In the genomic region with DNA sequence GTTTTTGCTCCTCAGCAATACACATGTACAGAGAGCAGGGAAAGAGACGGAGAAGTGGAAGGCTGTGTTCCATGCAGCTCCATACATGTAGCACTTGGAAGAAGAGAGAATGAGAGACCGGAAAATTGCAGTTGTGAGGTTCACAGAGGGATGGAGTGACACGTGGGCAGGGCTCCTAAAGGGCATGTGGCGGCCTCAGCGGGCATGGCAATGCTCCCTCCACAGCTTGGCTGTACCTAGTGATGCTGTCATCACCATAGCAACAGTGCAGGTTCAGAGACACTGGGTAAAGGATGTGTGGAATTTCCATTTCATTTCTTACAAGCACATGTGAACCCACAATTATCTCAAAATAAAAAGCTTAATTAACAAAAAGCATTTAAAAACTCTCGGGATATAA, we compare ENCODE assay signal across 9 mouse cellular contexts. TPM values are rescaled to one million over a fixed set of nuclear protein-coding genes. Genes with fewer than 3 reads are reported as not detected.
A peak's percentile ranks its signal among the peaks of the same experiment; 100 is the strongest.
DNase-seq lines count a peak whose midpoint lies in the region; ATAC-seq lines count a peak whose summit lies in the region.
"Had no signal": no experiment of that assay in that cellular context is flagged by ENCODE, and none has a peak within 500 bp of the region (broad histone marks: within the 10 kb centered on the region; RNA-seq: fewer than 3 reads in every experiment).

No protein-coding gene starts in this region.

- no peaks in the 10 kb centered on the region for H3K36me3 ChIP-seq in heart, embryonic 11.5 days (ENCODE audit: control insufficient read depth, insufficient read depth, low read length)
- H3K36me3 ChIP-seq in embryonic facial prominence, embryonic 12.5 days: no peaks in the 10 kb centered on the region
- no peaks in the 10 kb centered on the region for H3K36me3 ChIP-seq in hindbrain, embryonic 16.5 days (ENCODE audit: control insufficient read depth, insufficient read depth, low read length)
- H3K36me3 ChIP-seq in neural tube, embryonic 13.5 days: no peaks in the 10 kb centered on the region

- H3K9me3 ChIP-seq in heart, embryonic 11.5 days (replicated peaks; ENCODE audit: control insufficient read depth, low read length): no peaks in the 10 kb centered on the region
- H3K9me3 ChIP-seq in embryonic facial prominence, embryonic 12.5 days: no peaks in the 10 kb centered on the region
- H3K9me3 ChIP-seq in hindbrain, embryonic 16.5 days (ENCODE audit: control insufficient read depth, low read length): no peaks in the 10 kb centered on the region
- no peaks in the 10 kb centered on the region for H3K9me3 ChIP-seq in neural tube, embryonic 13.5 days

- no peak overlapping the region for H3K9ac ChIP-seq in heart, embryonic 11.5 days (ENCODE audit: low read depth, low read length)
- H3K9ac ChIP-seq in embryonic facial prominence, embryonic 12.5 days: no peak overlapping the region
- no peak overlapping the region for H3K9ac ChIP-seq in hindbrain, embryonic 16.5 days (ENCODE audit: low read depth, low read length)
- H3K9ac ChIP-seq in neural tube, embryonic 13.5 days: peak overlapping the region; percentile 18; the same call in 1 of the 2 replicates

- peaks cover 38% of the 10 kb centered on the region for H3K4me1 ChIP-seq in heart, embryonic 11.5 days (ENCODE audit: control insufficient read depth, insufficient read depth, low read length)
- peaks cover 72% of the 10 kb centered on the region for H3K4me1 ChIP-seq in embryonic facial prominence, embryonic 12.5 days
- peaks cover 35% of the 10 kb centered on the region for H3K4me1 ChIP-seq in hindbrain, embryonic 16.5 days (ENCODE audit: control insufficient read depth, insufficient read depth, low read depth, low read length)
- H3K4me1 ChIP-seq in neural tube, embryonic 13.5 days (replicated peaks): peaks cover 54% of the 10 kb centered on the region

- no peak for DNase-seq in heart, adult 9 months (ENCODE audit: low spot score in 2 of 2)
- no peak for DNase-seq in right cerebral cortex, postnatal 25 days
- no peak for DNase-seq in Muller cell, postnatal 12 days (ENCODE audit: inconsistent ontology term)
- DNase-seq in yolk sac, embryonic 10.5 days (ENCODE audit: low spot score): no peak

- ATAC-seq in heart, embryonic 11.5 days (replicated peaks; ENCODE audit: insufficient number of reproducible peaks, low FRiP score, low TSS enrichment): no peak
- ATAC-seq in embryonic facial prominence, embryonic 12.5 days (ENCODE audit: insufficient number of reproducible peaks, insufficient read depth, low FRiP score, low TSS enrichment): no peak
- ATAC-seq in hindbrain, embryonic 16.5 days: peak; percentile 76
- ATAC-seq in neural tube, embryonic 13.5 days (ENCODE audit: low read depth): peak; percentile 69; the same call in 1 of the 2 replicates

- WGBS in heart, embryonic 11.5 days (ENCODE audit: insufficient replicate concordance): 81% methylated on average over 6 of the region's 6 CpGs
- WGBS in embryonic facial prominence, embryonic 12.5 days: 76% methylated on average over 6 of the region's 6 CpGs
- whole genome bisulfite sequencing in hindbrain, embryonic 16.5 days: 15% methylated on average over 6 of the region's 6 CpGs
- 37% methylated on average over 6 of the region's 6 CpGs for WGBS in neural tube, embryonic 13.5 days

- 0 out of 2 replicates have a peak overlapping the region, but pooled peaks have one; percentile 4 for H3K27ac ChIP-seq in heart, embryonic 11.5 days (ENCODE audit: low read depth, low read length)
- H3K27ac ChIP-seq in embryonic facial prominence, embryonic 12.5 days: 0 out of 2 replicates have a peak overlapping the region, but pooled peaks have one; percentile 2
- 0 out of 2 replicates have a peak overlapping the region, but pooled peaks have one; percentile 37 for H3K27ac ChIP-seq in hindbrain, embryonic 16.5 days (ENCODE audit: low read depth, low read length)
- H3K27ac ChIP-seq in neural tube, embryonic 13.5 days (replicated peaks): peak overlapping the region; percentile 72

- no peaks in the 10 kb centered on the region for H3K27me3 ChIP-seq in heart, embryonic 11.5 days (ENCODE audit: control insufficient read depth, insufficient read depth, low read length)
- no peaks in the 10 kb centered on the region for H3K27me3 ChIP-seq in embryonic facial prominence, embryonic 12.5 days
- no peaks in the 10 kb centered on the region for H3K27me3 ChIP-seq in hindbrain, embryonic 16.5 days (replicated peaks; ENCODE audit: control insufficient read depth, insufficient read depth, low read length)
- H3K27me3 ChIP-seq in neural tube, embryonic 13.5 days: no peaks in the 10 kb centered on the region

- no peak overlapping the region for H3K4me2 ChIP-seq in heart, embryonic 11.5 days
- no peak overlapping the region for H3K4me2 ChIP-seq in embryonic facial prominence, embryonic 12.5 days (replicated peaks)
- H3K4me2 ChIP-seq in hindbrain, embryonic 16.5 days (ENCODE audit: low read length): no peak overlapping the region
- no peak overlapping the region for H3K4me2 ChIP-seq in neural tube, embryonic 13.5 days

- H3K4me3 ChIP-seq in heart, embryonic 11.5 days (ENCODE audit: low read depth, low read length): no peak overlapping the region
- no peak overlapping the region for H3K4me3 ChIP-seq in embryonic facial prominence, embryonic 12.5 days
- H3K4me3 ChIP-seq in hindbrain, embryonic 16.5 days (ENCODE audit: low read length): no peak overlapping the region
- no peak overlapping the region for H3K4me3 ChIP-seq in neural tube, embryonic 13.5 days
- H3K4me3 ChIP-seq: myocyte had no signal

RNA-seq across cellular contexts. Expression of gene Cep41, which starts 15.1 kb away (rescaled TPM):
- 10.9 and 11.0 TPM in 2 replicates for polyA plus RNA-seq in heart, embryonic 11.5 days (2014; fragmentation: Nextera tagmentation; extraction: Ambion mirVana)
- 23.8 and 26.3 TPM in 2 replicates for polyA plus RNA-seq in embryonic facial prominence, embryonic 12.5 days (2016; fragmentation: Nextera tagmentation; extraction: Ambion mirVana)
- 10.4 and 14.1 TPM in 2 replicates for polyA plus RNA-seq in hindbrain, embryonic 16.5 days (2015; fragmentation: Nextera tagmentation; extraction: Ambion mirVana)
- polyA plus RNA-seq in neural tube, embryonic 13.5 days (2015; fragmentation: Nextera tagmentation; extraction: Ambion mirVana): 12.2 and 17.4 TPM in 2 replicates

RNA-seq across cellular contexts. Expression of gene Cpa1, which starts 39.5 kb away (rescaled TPM):
- 2.4 and 2.5 TPM in 2 replicates for polyA plus RNA-seq in heart, embryonic 11.5 days (2014; fragmentation: Nextera tagmentation; extraction: Ambion mirVana)
- polyA plus RNA-seq in embryonic facial prominence, embryonic 12.5 days (2016; fragmentation: Nextera tagmentation; extraction: Ambion mirVana): 0.22 and 0.29 TPM in 2 replicates
- polyA plus RNA-seq in hindbrain, embryonic 16.5 days (2015; fragmentation: Nextera tagmentation; extraction: Ambion mirVana): 0.85 and 0.90 TPM in 2 replicates
- polyA plus RNA-seq in neural tube, embryonic 13.5 days (2015; fragmentation: Nextera tagmentation; extraction: Ambion mirVana): 0.25 and 0.52 TPM in 2 replicates

RNA-seq across cellular contexts. Expression of gene Mest, which starts 44.9 kb away (rescaled TPM):
- 4,075 and 4,306 TPM in 2 replicates for polyA plus RNA-seq in heart, embryonic 11.5 days (2014; fragmentation: Nextera tagmentation; extraction: Ambion mirVana)
- 1,207 and 1,222 TPM in 2 replicates for polyA plus RNA-seq in embryonic facial prominence, embryonic 12.5 days (2016; fragmentation: Nextera tagmentation; extraction: Ambion mirVana)
- polyA plus RNA-seq in hindbrain, embryonic 16.5 days (2015; fragmentation: Nextera tagmentation; extraction: Ambion mirVana): 303 and 331 TPM in 2 replicates
- 431 and 546 TPM in 2 replicates for polyA plus RNA-seq in neural tube, embryonic 13.5 days (2015; fragmentation: Nextera tagmentation; extraction: Ambion mirVana)

Comparison
In these comparisons a context has a peak if more than half of its experiments do, and no peak if none do; other contexts are left out.
1. ATAC-seq: peak in hindbrain, embryonic 16.5 days (single experiment) and neural tube, embryonic 13.5 days (single experiment); none in heart, embryonic 11.5 days (single experiment) and embryonic facial prominence, embryonic 12.5 days (single experiment).
2. H3K27ac ChIP-seq: peak in every context shown above with its lines; median percentile 72 in neural tube, embryonic 13.5 days; 37 in hindbrain, embryonic 16.5 days; 4 in heart, embryonic 11.5 days; 2 in embryonic facial prominence, embryonic 12.5 days.